Mouse (Mus musculus): ENCODE results near the gene Icam1.
"Not testable (repeated sequence)": the region's sequence is repeated elsewhere in the genome, so short reads cannot be mapped to it uniquely, and the experiment has no call there.

The Icam1 gene

DNA sequence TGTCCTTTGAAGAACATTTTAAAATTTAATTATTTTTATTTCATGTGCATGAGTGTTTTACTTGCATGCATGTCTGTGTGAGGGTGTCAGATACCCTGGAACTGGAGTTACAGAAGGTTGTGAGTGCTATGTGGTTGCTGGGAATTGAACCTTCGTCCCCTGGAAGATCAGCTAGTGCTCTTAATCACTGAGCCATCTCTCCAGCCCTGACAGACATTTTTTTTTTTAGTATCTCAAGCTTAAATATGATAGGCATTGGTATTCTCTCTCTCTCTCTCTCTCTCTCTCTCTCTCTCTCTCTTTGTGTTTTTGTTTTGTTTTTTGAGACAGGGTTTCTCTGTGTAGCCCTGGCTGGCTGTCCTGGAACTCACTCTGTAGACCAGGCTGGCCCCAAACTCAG lies 29.0 kb downstream of the Icam1 start:
- DNase-seq (ENCODE audit: low read depth, low spot score): not testable (repeated sequence)

DNA sequence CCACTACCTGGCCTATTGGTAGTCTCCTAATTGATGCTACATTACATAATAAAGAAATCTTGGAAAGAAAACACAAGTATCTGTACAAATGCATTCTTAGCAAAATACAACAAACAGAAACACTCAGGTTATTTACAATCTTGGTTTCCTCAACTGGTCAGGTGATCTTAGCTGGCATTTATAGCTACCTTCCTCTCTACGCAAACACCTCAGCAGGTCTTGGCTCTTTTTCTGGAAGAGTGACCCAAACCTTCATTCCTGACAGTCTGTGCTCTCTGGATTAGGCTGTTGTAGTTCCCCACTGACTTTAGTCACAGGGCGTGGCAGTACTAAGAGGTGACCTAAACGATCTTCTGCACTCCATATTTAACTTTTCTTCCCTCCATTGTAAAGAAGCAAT lies 29.4 kb downstream of the Icam1 start:
- no peak for DNase-seq (ENCODE audit: low read depth, low spot score)

DNA sequence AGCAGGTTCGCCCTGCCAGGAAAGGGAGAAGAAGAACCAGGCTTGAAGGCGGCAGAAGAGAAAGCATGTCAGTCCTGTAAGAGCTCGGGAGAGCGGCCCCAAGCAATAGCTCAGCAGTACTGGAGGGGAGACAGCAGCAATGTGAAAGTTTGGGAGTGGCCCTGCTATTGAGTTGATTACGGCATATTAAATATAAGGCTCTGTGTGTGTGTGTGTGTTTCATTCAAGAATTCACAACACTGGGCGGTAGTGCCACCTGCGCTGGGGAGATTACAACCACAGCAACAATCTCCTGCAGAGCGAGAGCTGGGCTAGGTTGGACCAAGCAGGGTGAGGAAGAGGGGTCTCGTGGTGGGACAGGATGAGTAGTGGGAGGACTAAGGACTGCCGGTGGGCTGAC lies 35.8 kb downstream of the Icam1 start:
- no peak for DNase-seq (ENCODE audit: low read depth, low spot score)

DNA sequence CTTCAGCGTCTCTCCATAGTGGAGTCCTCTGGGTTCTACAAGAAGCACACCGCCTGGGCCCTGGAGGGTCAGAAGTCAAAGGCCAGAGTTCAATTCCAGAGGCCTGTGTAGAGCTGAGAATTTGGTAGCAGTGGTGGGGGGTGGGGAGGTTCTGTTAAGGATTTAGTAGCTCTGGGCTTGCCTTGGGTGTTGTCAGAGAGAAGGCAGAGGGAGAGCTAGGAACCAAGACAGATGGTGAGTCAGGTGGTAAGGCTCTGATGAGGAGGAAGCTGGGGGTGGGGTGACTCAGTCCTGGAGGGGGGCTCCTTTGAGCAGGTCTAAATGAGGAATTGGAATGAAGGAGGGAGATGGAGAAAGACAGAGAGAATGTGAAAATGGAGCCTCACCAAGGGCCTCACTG lies 47.1 kb downstream of the Icam1 start:
- peak; percentile 92 for DNase-seq (ENCODE audit: low read depth, low spot score)

DNA sequence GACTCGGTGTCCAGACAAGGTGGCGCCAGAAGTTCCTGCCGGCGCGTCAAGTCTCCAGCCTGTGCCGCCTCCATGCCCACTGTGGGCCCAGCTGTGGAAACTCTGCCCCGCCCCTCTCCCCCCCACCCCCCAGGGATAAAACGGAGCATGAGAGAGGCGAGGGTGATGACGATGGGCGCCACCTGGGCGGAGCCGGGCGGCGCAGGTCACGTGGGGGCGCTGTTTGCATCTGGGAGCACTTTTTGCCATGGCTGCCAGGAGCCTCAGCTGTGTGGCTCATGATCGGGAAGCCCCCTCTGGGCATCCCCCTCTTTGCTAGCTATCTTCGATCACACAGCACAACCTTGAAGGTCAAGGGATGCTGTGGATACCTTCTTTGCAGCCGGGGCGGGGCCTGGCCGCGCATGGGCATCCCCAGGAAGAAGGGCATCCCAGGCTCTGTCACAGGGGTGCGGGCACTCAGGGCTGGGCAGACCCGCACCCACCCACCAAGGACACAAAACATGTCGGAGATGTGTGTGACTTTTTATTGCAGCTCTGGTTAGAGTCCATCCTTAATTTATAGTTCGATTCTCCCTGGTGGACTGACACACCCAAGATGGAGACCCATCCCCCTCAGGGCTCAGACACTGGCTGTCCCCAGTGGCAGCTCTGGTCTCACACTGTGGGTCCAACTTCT lies 51.4 kb downstream of the Icam1 start, which contains the start of gene Zglp1:
Zglp1 (minus strand) TSS at position 88 of the 679 bp plus-strand sequence.
- no peak for DNase-seq (ENCODE audit: low read depth, low spot score)

DNA sequence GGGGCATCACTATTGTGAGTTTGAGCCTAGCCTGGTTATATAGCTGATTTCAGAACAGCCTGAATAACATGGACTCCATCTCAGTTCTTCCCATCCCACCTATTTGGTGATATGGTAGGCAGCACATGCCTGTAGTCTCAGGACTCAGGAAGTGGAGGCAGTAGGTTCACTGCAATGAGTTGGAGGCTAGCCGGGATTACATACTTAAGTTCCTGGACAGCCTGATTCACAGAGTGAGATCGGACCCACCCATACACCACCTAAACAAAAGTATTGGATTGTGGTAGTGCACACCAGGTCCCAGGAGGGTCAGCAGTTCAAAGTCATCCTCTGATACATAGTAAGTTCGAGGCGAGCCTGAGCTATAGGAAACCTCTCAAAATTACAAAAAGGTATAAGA lies 56.9 kb downstream of the Icam1 start:
- DNase-seq (ENCODE audit: low read depth, low spot score): no peak

DNA sequence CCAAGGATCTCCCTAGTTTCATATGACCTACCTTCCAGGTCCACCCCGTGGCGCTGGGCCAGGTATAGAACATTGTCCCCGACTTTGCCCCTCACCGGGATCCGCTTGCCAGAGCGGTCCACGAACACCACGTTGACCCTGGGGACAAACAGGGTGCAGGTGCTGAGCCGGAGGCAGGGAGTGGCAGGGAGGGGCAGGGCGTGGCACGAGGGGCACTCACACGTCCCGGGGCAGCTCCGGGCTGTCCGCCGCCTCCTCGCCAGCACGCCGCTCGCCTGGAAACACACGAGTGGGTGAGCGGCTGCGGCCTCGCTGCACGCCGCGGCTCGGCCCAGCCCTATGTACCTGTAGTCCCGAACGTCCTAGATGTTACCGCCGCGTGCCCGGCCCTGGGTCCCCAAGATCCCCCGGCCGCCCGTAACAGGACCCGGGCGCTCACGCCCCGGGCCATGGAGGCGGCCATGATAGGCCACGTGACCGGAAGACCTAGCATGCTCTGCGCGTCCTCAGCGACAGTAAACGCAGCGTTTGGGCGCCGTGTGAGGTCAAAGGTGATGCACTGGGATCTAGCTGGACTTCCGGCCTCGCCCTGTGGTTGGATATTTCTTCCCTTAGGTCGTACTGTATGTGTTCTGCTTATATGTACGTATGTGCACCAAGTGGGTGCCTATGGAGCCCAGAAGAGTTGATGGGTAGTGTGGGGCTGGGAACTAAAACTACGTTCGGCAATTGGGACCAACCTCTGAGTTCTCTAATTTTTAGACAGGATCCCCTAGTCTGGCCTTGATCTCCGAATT lies 57.5 kb downstream of the Icam1 start, which contains the start of the genes Gm49373 and Fdx1l:
Gm49373 (minus strand) TSS at position 53 of the 797 bp plus-strand sequence.
Fdx1l (minus strand) TSS at position 571 of the 797 bp plus-strand sequence.
- DNase-seq (ENCODE audit: low read depth, low spot score): peak; percentile 87

DNA sequence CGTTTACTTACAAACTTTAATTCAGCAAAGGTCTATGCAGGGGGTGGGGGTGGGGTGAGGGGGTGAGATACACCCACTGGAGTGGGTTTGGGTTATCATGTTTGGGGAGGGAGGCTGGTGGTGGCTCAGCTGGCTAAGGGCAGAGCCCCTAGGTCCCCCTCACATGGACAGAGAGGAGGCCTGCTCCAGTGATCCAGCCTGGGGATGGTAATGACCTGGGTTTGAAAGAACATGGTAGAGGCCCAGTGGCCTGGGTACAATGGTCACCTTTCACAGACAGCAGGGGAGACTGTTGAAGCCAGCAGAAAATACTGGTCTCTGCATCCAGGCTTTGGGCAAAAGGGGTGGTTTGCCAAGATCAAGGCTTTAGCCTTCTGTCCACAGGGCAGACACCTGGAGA lies 58.4 kb downstream of the Icam1 start:
- no peak for DNase-seq (ENCODE audit: low read depth, low spot score)

DNA sequence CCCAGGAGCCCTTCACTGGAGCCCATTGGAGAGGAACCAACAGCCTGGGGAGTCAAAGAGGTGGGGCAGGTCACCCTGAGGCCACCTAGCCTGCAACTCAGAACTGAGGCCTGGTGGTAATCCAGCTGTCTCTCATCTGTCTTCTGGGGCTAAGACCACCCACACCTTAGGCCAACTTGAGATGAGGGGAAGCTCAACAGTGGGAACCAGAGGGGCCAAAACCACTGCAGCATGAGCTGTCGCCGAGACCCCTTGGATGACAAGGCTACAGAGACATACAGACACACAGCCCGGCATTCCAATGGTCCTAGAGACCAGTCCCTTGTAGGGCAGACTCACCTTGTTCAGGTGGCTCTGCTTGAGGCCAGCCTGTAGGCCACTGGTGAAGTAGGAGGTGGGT lies 59.8 kb downstream of the Icam1 start:
- no peak for DNase-seq (ENCODE audit: low read depth, low spot score)
